Mouse (Mus musculus): Measurements from ENCODE around the gene Fnbp1l. TPM values are rescaled to one million over a fixed set of nuclear protein-coding genes. Genes with fewer than 3 reads are reported as not detected.
A peak's percentile ranks its signal among the peaks of the same experiment; 100 is the strongest.

Fnbp1l gene
- polyA plus RNA-seq, 1 experiment from 2014 or later, result 277 TPM

GRCm38 (mm10) chr3:122635246-122635645, 15.7 kb upstream of the Fnbp1l start:
- ATAC-seq (ENCODE audit: low FRiP score, low TSS enrichment) (no peak), DNase-seq (no peak)
- Histone ChIP-seq H3K4me1 (ENCODE audit: control insufficient read depth, insufficient read depth, low read length) (no peaks in the 10 kb centered on the region), H3K9ac (replicated peaks; ENCODE audit: low read length) (no peak overlapping the region), H3K4me2 (ENCODE audit: low read length) (no peak overlapping the region), H3K9me3 (ENCODE audit: control insufficient read depth, low read length) (no peaks in the 10 kb centered on the region), H3K4me3 (replicated peaks; ENCODE audit: low read depth, low read length) (no peak overlapping the region), H3K27me3 (ENCODE audit: control insufficient read depth, insufficient read depth, low read length) (no peaks in the 10 kb centered on the region), H3K36me3 (ENCODE audit: control insufficient read depth, insufficient read depth, low read length) (no peaks in the 10 kb centered on the region), H3K27ac (replicated peaks; ENCODE audit: low read depth, low read length) (no peak overlapping the region)
- 24% methylated on average over 12 of the region's 12 CpGs for whole genome bisulfite sequencing

DNA sequence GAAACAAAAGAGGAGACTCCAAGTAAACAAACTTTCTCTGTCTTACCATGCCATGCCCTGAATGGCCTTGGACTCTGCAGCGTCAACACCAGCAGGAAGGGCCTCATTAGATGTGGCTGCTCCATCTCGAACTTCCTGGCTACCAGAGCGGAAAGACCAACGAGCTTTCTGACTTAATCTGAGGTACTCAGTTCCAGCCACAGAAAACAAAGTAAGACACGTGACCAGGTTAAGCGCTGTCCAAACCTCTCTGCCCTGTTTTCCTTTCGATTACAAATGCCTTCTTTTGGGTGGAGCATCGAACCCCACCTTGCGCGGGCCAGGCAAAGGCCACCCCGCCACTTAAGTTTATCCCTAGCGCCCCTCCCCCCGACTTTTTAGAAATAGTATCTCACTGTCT, 10.1 kb upstream of the Fnbp1l start:
- Histone ChIP-seq H3K4me1 (ENCODE audit: control insufficient read depth, insufficient read depth, low read length) (no peaks in the 10 kb centered on the region), H3K27me3 (ENCODE audit: control insufficient read depth, insufficient read depth, low read length) (no peaks in the 10 kb centered on the region), H3K9me3 (ENCODE audit: control insufficient read depth, low read length) (no peaks in the 10 kb centered on the region), H3K4me2 (ENCODE audit: low read length) (peak overlapping the region; percentile 8; the same call in 1 of the 2 replicates), H3K4me3 (replicated peaks; ENCODE audit: low read depth, low read length) (no peak overlapping the region), H3K36me3 (ENCODE audit: control insufficient read depth, insufficient read depth, low read length) (no peaks in the 10 kb centered on the region), H3K9ac (replicated peaks; ENCODE audit: low read length) (no peak overlapping the region), H3K27ac (replicated peaks; ENCODE audit: low read depth, low read length) (no peak overlapping the region)
- ATAC-seq (ENCODE audit: low FRiP score, low TSS enrichment) (no peak), DNase-seq (no peak)
- WGBS, result 14% methylated on average over 13 of the region's 13 CpGs

DNA sequence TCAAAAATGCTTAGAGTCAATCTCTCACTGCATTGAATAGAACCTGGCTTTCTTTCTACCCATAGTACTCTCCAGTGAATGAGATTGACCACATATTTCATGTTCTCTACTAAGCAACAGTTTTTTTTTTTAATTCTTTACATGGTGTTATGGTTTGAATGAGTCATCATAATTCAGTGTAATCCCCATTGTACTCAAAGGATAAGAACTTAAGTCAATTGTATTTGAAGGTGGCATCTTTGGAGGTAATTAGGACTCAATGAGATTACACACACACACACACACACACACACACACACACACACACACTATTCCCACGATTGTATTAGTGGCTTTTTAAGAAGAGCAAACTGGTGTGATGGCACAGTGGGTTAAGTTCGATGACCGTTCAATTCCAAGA, 9.4 kb upstream of the Fnbp1l start:
- no peak for ATAC-seq (ENCODE audit: low FRiP score, low TSS enrichment)
- DNase-seq, result no peak
- H3K9me3 ChIP-seq (ENCODE audit: control insufficient read depth, low read length), result no peaks in the 10 kb centered on the region
- no peaks in the 10 kb centered on the region for H3K4me1 ChIP-seq (ENCODE audit: control insufficient read depth, insufficient read depth, low read length)
- H3K36me3 ChIP-seq (ENCODE audit: control insufficient read depth, insufficient read depth, low read length), result no peaks in the 10 kb centered on the region
- H3K4me3 ChIP-seq (replicated peaks; ENCODE audit: low read depth, low read length), result no peak overlapping the region
- no peak overlapping the region for H3K9ac ChIP-seq (replicated peaks; ENCODE audit: low read length)
- H3K4me2 ChIP-seq (ENCODE audit: low read length), result no peak overlapping the region
- no peaks in the 10 kb centered on the region for H3K27me3 ChIP-seq (ENCODE audit: control insufficient read depth, insufficient read depth, low read length)
- no peak overlapping the region for H3K27ac ChIP-seq (replicated peaks; ENCODE audit: low read depth, low read length)
- WGBS, result 72% methylated on average over 3 of the region's 3 CpGs

- H3K4me1 ChIP-seq (ENCODE audit: control insufficient read depth, insufficient read depth, low read length), result no peaks in the 10 kb centered on the region
- no peaks in the 10 kb centered on the region for H3K27me3 ChIP-seq (ENCODE audit: control insufficient read depth, insufficient read depth, low read length)
- DNase-seq (no peak), ATAC-seq (ENCODE audit: low FRiP score, low TSS enrichment) (no peak)
- no peak overlapping the region for H3K4me2 ChIP-seq (ENCODE audit: low read length)
- no peak overlapping the region for H3K27ac ChIP-seq (replicated peaks; ENCODE audit: low read depth, low read length)
- no peaks in the 10 kb centered on the region for H3K36me3 ChIP-seq (ENCODE audit: control insufficient read depth, insufficient read depth, low read length)
- no peak overlapping the region for H3K9ac ChIP-seq (replicated peaks; ENCODE audit: low read length)
- no peak overlapping the region for H3K4me3 ChIP-seq (replicated peaks; ENCODE audit: low read depth, low read length)
- no peaks in the 10 kb centered on the region for H3K9me3 ChIP-seq (ENCODE audit: control insufficient read depth, low read length)
- 94% methylated on average over 10 of the region's 10 CpGs for WGBS
These were observed 9.0 kb upstream of the Fnbp1l start for GRCm38 (mm10) chr3:122628546-122628945.

- Histone ChIP-seq H3K4me3 (replicated peaks; ENCODE audit: low read depth, low read length) (no peak overlapping the region), H3K9ac (replicated peaks; ENCODE audit: low read length) (no peak overlapping the region), H3K9me3 (ENCODE audit: control insufficient read depth, low read length) (no peaks in the 10 kb centered on the region), H3K27me3 (ENCODE audit: control insufficient read depth, insufficient read depth, low read length) (no peaks in the 10 kb centered on the region), H3K36me3 (ENCODE audit: control insufficient read depth, insufficient read depth, low read length) (no peaks in the 10 kb centered on the region), H3K4me1 (ENCODE audit: control insufficient read depth, insufficient read depth, low read length) (no peaks in the 10 kb centered on the region), H3K4me2 (ENCODE audit: low read length) (no peak overlapping the region), H3K27ac (replicated peaks; ENCODE audit: low read depth, low read length) (no peak overlapping the region)
- DNase-seq, result no peak
- WGBS, result 93% methylated on average over 6 of the region's 6 CpGs
- no peak for ATAC-seq (ENCODE audit: low FRiP score, low TSS enrichment)
These were observed 8.3 kb upstream of the Fnbp1l start for GRCm38 (mm10) chr3:122627846-122628245.

DNA sequence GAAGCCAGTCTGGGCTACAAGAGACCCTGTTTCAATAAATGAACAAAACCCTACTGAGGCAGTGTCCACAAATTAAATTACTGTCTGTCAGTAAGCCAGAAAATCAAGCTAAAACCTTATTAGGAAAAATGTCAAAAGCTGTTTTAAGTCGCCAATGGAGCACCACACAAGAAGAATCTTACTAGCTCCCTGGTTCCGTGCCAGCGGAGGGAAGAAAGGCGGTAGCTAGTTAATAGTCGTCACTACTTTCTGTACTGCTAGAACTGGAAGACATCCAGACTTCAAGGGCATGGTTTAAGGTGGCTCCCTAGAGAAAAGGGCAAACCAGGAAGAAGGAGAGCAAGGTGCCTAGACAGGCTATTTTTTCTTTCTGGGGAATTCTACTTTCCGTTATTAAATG, 5.1 kb upstream of the Fnbp1l start:
- no peaks in the 10 kb centered on the region for H3K36me3 ChIP-seq (ENCODE audit: control insufficient read depth, insufficient read depth, low read length)
- WGBS, result 73% methylated on average over 6 of the region's 6 CpGs
- no peaks in the 10 kb centered on the region for H3K27me3 ChIP-seq (ENCODE audit: control insufficient read depth, insufficient read depth, low read length)
- H3K27ac ChIP-seq (replicated peaks; ENCODE audit: low read depth, low read length), result no peak overlapping the region
- ATAC-seq (ENCODE audit: low FRiP score, low TSS enrichment), result no peak
- H3K4me3 ChIP-seq (replicated peaks; ENCODE audit: low read depth, low read length), result no peak overlapping the region
- no peaks in the 10 kb centered on the region for H3K9me3 ChIP-seq (ENCODE audit: control insufficient read depth, low read length)
- DNase-seq, result peak; percentile 40
- peaks cover 6% of the 10 kb centered on the region; the same call in 1 of the 2 replicates for H3K4me1 ChIP-seq (ENCODE audit: control insufficient read depth, insufficient read depth, low read length)
- no peak overlapping the region for H3K9ac ChIP-seq (replicated peaks; ENCODE audit: low read length)
- H3K4me2 ChIP-seq (ENCODE audit: low read length), result no peak overlapping the region

- Histone ChIP-seq H3K36me3 (ENCODE audit: control insufficient read depth, insufficient read depth, low read length) (no peaks in the 10 kb centered on the region), H3K9me3 (ENCODE audit: control insufficient read depth, low read length) (no peaks in the 10 kb centered on the region), H3K4me2 (ENCODE audit: low read length) (peak overlapping the region; percentile 70), H3K4me1 (ENCODE audit: control insufficient read depth, insufficient read depth, low read length) (peaks cover 31% of the 10 kb centered on the region), H3K27ac (replicated peaks; ENCODE audit: low read depth, low read length) (peak overlapping the region; percentile 99), H3K27me3 (ENCODE audit: control insufficient read depth, insufficient read depth, low read length) (no peaks in the 10 kb centered on the region), H3K4me3 (replicated peaks; ENCODE audit: low read depth, low read length) (peak overlapping the region; percentile 99), H3K9ac (replicated peaks; ENCODE audit: low read length) (peak overlapping the region; percentile 100)
- WGBS, result 2% methylated on average over 21 of the region's 21 CpGs
- peak; percentile 49 for ATAC-seq (ENCODE audit: low FRiP score, low TSS enrichment)
- DNase-seq, result peak; percentile 80
These were observed 893 bp upstream of the Fnbp1l start for GRCm38 (mm10) chr3:122620285-122620931.

DNA sequence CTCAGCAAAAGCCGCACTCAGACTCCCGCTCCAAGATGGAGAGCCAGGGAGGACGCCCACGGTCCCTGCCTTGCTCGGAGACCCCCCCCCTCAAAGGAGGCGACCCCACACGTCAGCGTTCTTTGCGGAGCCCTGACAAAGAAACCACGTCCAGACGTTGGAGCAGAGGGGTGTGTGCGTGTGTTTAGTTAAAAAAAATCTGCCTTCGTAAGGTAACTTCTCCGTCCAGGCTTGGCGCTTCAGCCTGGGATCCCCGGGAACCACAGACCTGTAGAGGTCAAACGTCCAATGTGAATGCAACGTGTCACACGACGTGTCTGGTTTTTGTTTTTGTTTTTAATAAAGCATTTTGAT, 393 bp upstream of the Fnbp1l start:
- H3K4me1 ChIP-seq (ENCODE audit: control insufficient read depth, insufficient read depth, low read length), result peaks cover 36% of the 10 kb centered on the region
- DNase-seq (no peak), ATAC-seq (ENCODE audit: low FRiP score, low TSS enrichment) (peak; percentile 80)
- peak overlapping the region; percentile 99 for H3K27ac ChIP-seq (replicated peaks; ENCODE audit: low read depth, low read length)
- peak overlapping the region; percentile 99 for H3K4me3 ChIP-seq (replicated peaks; ENCODE audit: low read depth, low read length)
- H3K4me2 ChIP-seq (ENCODE audit: low read length), result peak overlapping the region; percentile 70
- H3K27me3 ChIP-seq (ENCODE audit: control insufficient read depth, insufficient read depth, low read length), result no peaks in the 10 kb centered on the region
- H3K9me3 ChIP-seq (ENCODE audit: control insufficient read depth, low read length), result no peaks in the 10 kb centered on the region
- under 1% methylated on average over 20 of the region's 20 CpGs for WGBS
- no peaks in the 10 kb centered on the region for H3K36me3 ChIP-seq (ENCODE audit: control insufficient read depth, insufficient read depth, low read length)
- H3K9ac ChIP-seq (replicated peaks; ENCODE audit: low read length), result peak overlapping the region; percentile 100

DNA sequence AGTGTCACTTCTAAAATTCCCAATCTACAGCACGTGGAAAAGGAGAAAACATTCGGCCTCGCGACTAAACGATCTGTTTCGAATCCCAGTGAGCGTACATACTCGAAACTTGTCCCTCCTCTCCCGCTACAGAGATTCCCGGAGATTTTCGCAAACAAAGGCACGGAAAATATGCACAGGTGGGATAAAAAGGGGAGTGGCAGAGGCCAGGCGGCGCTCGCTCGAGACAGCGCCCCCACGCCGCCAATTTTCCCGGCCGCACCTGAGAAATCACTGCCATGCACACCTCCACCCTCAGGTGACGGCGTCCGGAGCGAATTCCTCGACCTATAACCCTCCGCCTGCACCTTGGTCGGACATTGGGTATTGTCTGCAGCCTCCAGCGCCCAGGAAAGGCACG, 1.1 kb downstream of the Fnbp1l start:
- Histone ChIP-seq H3K4me2 (ENCODE audit: low read length) (peak overlapping the region; percentile 77), H3K4me1 (ENCODE audit: control insufficient read depth, insufficient read depth, low read length) (peaks cover 42% of the 10 kb centered on the region), H3K36me3 (ENCODE audit: control insufficient read depth, insufficient read depth, low read length) (no peaks in the 10 kb centered on the region), H3K9ac (replicated peaks; ENCODE audit: low read length) (peak overlapping the region; percentile 100), H3K27me3 (ENCODE audit: control insufficient read depth, insufficient read depth, low read length) (no peaks in the 10 kb centered on the region), H3K9me3 (ENCODE audit: control insufficient read depth, low read length) (no peaks in the 10 kb centered on the region), H3K4me3 (replicated peaks; ENCODE audit: low read depth, low read length) (peak overlapping the region; percentile 99), H3K27ac (replicated peaks; ENCODE audit: low read depth, low read length) (peak overlapping the region; percentile 99)
- ATAC-seq (ENCODE audit: low FRiP score, low TSS enrichment), result peak; percentile 7; the same call in 1 of the 2 replicates
- peak; percentile 80 for DNase-seq
- WGBS, result under 1% methylated on average over 30 of the region's 30 CpGs
